Mouse (Mus musculus): ENCODE measurements at regions not wholly inside any gene's neighbourhood (a gene's known extent, or its start where the extent isn't known, plus 50 kb on each side); places are given as distances from the start of the nearest gene placed in this dataset.

DNA sequence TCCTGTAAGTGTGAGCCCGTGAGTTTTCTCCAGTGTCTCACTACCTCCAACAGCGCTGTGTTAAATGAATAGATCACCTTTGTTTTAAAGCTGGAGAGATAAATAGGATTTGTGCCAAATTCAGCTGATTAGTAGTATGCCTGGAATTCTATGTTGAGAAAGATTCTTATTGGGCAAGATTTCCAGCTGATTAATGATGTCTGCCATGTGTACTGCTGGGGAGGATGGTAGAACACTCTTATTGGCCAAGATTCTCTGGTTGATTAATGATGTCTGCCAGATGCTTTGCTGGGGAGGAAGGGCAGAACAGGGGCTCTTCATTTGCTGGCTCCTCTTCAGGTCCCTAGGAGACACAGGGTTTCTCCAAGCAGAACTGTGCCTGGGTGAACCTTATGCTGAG, 158.9 kb upstream of the Bmper start:
- no peak for DNase-seq (ENCODE audit: low spot score)

DNA sequence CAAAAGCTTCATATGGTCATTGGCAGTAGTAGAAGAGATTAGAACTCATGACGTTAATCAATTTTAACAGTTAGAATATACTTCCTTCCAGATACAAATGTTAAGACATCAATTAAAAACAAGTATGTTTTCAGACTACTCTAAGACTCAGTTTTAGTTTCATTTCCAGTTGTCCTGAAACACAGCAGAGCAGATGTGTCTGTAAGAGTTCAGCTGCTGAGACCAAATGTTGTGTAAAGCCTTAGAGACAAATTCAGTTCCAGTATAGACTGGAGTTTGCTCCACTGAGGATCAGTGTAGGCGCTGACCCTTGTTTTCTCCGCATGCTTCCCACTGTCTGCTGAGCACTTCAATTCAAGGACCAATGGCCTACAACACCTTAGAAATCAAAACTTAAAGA, 158.1 kb upstream of the Bmper start:
- DNase-seq (ENCODE audit: low spot score): no peak

DNA sequence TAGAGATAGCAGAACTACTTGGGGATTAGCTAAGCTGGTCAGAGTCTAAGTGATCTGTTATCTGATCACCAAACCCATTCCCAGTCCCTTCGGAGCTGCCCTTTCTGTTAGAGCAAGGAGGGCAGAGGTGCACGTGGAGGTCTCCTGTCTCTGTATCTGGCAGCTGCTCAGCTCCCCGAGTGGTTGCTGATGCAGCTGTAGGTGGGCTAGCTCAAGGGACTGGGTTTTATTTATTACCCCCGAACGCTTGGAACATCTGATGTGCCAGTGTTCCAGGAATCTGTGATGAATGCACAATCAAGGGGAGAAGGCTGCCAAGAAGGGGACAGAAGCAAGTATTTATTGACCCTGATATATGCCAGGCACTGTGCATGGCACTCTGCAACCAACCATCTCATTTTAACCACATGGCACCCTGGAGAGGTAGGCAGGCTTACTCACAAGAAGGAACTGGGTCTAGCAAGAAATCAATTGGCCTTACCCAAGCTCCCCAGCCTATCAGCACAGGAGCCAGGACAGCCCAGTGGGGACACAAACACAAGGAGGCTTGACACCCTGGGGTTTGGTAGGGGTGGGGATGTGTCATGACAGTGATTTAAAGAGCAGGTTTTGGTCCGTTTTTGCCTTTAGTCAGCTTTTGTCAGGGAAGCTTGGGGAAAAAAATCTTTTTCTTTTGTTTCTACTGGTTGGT, 154.6 kb upstream of the Bmper start:
- no peak for DNase-seq (ENCODE audit: low spot score)

DNA sequence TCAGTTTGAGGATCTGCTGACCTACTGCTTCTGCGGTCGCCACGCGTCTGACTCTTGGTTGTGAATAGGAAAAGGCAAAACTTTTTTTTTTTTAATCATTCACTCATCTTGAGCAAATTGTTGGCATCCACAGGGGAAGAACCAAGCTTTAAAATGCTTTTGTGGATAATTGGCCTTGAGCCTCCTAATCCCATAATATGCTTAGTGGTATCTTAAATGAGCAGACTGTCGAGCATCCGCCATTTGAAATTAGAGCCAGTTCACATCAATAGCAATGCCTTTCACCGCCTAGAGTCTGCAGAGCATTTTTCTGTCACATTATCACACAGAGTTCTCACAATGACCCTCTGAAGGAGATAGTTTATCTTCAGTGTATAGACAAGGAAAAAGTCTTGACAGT, 153.7 kb upstream of the Bmper start:
- DNase-seq (ENCODE audit: low spot score): no peak

DNA sequence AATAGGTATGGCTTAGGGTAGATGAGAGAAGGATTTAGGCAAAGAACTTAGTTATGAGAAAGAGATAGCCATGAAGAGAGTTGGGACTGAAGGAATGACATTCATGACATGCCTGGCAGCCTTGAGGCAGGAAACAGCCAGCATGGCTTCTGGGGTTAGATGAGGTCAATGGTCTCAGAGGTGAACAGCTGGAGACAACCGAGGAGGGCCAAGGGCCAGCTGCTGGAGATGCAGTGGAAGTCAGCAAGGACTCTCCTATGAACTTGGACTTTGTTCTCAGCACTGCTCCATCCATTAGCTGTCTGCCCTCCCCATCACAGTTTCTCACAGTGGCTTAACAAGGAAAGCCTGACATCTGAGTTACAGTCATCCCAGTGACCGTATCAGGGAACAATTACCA, 151.9 kb upstream of the Bmper start:
- DNase-seq (ENCODE audit: low spot score): no peak

DNA sequence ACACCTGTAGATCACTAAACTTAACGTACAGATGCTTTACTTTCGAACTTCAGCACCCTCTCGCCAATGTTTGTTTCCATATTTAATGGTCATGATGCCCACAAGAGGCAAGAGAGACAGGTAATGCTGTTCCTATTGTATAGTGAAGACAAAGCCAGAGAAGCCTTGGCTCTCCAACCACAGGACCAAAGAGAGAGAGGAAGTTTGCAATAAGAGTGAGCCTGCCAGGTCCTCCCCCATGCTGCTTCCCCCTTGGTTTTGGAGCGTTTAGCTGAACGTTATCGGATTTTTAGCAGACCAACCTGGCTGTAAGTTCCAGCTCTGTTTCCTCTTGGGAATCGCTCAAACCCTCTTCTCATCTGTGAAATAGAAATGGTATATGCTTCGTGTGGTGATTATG, 150.1 kb upstream of the Bmper start:
- no peak for DNase-seq (ENCODE audit: low spot score)

DNA sequence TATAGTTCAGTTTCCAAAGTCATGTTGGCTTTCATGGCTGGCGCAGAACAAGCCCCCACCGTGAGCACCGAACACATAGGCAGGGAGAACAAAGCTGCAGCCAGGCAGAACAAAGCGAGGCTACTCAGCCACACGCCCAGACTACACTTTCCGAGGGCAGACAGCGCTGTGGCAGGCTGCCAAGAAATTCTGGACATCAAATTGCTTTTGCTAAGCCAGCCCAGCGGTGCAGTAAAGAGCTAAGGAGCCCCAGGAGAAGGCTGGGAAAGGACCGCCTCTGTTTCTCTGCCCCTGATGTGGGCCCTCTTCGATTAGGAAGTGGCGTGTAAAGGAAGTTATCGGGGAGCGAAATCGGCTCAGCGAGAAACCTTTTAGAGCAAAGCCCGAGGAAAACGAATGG, 139.3 kb upstream of the Bmper start:
- peak; percentile 69 for DNase-seq (ENCODE audit: low spot score)

DNA sequence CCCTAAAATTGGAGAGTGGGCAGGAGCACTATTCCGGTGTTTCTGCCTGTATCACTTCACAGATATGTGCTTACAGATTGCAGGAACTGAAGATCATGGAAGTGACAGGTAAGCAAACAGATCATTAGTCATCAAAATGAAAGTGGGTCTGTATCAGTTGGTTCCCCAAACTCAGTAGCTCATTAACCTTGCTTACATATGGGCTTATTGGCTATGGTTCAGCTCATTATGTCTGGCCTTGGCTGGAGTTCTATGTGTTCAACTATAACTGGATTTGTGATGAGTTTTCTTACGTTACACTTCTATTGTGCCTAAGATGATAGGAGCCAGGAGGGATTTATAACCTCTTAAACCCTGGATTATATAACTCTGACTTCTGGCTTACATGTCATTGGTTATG, 133.5 kb upstream of the Bmper start:
- no peak for DNase-seq (ENCODE audit: low spot score)

DNA sequence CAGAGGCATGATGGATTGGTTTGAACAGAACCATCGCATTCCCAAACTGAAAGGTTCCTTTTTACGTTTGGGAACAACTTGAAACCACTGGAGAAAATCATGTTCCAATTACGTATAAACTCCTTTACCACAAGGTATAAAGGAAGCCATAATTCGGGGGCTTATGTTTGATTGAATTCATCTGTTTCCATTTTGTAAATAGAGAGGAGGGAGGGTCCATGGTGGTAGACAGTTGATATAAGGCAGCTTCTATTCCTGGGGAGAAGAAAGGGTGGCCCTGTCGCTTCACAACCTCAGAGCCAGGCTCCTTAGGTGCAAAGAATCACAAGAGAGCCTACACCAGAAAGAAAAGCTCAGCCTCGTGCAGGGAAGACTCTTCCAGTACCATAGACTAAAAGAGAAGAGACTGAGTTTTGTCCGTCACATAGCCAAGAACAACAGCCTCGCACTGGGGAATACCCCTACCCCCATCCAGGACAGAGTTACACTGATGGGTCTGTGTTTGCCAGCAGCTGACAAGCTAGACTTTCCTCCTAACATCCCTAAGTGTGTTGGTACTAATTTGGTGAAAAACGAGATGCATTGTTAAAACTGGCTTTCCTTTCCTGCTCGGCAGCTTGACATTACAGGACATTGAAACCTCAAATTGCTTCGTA, 125.6 kb upstream of the Bmper start:
- DNase-seq (ENCODE audit: low spot score): no peak

DNA sequence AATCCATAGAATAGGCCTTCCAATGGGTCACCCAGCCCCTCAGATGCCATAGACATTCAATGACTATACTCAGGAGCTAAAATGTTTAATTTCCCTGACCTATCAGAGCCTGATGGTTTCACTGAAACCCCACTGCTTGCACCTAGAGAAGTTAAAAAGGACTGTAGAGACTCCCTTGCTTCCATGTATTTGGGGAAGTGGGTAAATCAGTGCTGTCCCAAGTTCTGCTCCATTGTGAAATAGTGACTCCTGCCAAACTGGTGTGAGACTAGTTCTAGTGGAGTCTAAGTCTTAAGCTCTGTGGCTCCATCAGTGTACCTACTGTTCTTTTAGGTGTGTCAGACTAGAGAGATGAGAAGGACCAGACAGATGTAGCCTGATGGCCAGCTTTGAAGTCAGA, 121.3 kb upstream of the Bmper start:
- DNase-seq (ENCODE audit: low spot score): no peak

DNA sequence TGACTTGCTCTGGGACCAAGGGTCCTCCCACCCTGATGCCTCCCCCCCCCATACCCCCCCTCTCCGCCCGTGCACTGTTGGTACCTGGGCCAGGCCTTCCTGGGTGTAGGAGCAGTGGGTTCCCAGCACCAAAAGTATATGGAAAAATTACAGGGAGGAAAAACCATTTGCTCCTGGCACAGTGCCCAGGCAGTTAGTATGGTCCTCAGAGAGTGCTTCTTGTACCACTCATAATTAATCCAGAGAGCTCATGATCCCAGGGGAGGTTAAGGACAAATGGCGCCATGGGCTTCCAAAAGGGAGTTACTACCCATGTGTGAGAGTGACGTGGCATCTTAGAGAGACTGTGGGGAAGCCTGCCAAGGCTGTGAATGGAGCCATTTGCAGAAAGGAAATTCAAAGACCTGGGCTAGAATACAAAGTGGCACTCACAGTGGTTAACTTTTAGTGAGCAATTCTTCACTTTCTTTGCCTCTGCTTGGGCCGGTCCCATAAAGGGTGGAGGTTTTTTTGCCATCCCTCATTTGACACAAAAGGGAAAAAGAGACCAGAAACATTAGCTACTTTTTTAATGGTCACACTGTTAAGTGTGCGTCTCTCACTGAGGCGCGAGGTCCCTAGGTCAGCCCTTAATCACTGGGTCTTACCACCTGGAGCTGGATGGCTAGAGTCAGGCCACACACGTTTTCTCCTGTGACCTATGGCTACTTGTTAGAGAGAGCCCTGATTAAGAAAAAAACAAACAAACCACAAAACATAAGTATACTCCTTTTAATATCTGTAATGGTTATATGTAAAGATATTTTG, 120.7 kb upstream of the Bmper start:
- DNase-seq (ENCODE audit: low spot score): no peak

DNA sequence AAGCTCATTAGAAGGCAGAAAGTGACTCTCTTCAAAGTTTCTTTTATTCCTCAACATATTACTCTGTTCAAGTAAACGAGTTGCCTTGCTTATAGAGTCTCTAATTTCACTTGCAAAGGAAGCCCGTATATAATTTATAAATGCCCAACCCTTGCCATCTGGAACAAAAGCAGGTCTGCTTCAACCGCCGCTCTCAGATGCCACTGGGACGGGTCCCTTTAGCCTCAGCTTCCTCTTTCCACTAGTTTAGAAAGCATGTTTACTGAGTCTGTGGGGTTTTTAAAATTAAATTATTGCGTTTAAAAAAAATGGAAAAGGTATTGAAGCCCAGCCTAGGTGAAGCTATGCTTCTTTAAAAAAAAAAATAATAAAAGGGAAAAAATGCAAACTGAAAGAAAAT, 111.4 kb upstream of the Bmper start:
- DNase-seq (ENCODE audit: low spot score): no peak

DNA sequence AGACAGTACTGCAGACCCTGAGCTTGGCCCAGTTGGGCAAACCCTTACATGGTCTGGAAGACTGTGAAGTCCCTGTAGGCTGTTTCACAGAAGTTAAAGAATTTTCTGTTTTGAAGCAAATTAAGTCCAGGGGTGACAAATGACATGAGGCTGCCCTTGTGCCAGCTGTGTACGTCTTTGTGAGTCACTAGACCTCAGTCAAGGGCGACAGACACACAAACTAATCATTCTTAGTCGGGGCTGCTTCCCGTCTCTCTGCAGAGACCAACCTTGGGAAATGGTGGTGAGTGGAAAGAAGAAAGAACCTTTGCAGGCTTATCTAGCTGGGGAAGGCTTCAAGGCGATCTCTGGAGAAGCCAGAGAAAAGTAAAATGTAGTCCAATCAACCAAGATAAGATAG, 107.8 kb upstream of the Bmper start:
- no peak for DNase-seq (ENCODE audit: low spot score)

DNA sequence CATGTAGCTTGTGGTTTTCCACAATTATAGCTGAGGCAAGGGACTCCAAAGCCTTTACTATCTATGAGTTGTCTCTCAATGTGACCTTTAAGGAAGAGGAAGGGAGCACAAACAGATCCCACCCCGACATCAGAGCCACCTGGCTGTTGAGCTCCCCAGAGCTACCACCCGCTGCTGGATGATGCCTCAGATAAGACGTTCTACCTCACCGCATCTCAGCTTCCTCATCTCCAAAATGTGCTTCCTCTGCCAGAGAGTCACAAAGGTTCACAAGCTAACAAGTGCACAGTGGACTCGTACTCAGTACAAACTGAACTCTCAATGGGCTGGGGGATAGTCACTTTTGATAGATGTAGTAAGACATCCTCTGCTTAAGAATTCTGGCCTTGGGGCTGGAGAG, 107.3 kb upstream of the Bmper start:
- no peak for DNase-seq (ENCODE audit: low spot score)

DNA sequence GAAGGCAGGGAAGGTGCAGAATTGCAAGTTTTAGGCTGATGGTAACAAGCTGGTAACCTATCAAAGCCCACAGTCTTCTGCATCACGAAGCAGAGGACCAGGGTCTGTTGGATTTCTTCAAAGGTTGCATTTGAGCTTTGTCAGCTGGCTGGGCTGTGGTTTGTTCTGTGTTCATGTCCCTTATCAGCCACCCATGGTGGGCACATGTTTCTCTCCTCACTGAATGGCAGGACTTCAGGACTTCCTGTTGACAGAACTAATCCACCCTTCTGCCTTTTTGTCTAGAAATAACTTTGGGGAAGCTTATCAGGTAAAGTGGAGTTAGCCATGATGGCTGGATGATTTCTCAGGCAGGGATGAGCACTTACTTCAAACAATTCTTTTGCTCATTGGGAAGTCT, 106.6 kb upstream of the Bmper start:
- no peak for DNase-seq (ENCODE audit: low spot score)

DNA sequence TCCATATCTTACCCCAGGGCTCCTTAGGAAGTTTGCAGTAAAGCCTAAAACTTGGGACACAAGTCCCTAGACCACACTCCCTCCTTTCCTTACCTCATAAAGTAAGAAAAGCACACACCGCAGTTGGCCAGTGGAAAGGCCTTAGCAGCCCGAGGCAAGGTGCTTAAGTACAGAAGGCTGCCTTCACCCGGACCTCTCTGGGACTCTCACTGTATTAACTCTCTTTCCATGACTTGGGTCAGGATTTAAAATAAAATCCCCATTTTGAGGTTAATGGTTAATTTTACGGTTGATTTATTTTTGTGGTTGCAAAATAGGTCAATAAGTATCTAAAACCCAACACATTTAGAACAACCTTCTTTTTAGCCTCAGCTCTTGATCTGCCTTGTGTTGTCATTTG, 103.1 kb upstream of the Bmper start:
- no peak for DNase-seq (ENCODE audit: low spot score)

DNA sequence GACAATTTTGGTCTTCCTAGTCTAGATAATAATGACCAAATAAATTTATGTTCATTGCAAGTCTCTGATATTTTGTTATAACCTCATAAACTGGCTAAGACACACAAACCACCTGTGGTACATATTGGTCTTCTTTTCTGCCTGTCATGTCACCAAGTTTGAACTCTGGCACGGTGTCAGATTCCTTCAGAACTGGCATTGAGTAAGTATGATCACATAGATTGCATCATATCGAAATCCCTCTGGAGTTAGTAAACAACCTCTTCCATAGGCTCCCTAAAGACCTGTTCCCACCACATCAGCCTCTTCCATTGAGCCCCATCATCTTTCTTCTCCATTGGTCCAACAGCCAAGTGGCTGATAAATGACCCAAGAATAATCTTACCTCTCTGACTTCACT, 102.1 kb upstream of the Bmper start:
- no peak for DNase-seq (ENCODE audit: low spot score)

DNA sequence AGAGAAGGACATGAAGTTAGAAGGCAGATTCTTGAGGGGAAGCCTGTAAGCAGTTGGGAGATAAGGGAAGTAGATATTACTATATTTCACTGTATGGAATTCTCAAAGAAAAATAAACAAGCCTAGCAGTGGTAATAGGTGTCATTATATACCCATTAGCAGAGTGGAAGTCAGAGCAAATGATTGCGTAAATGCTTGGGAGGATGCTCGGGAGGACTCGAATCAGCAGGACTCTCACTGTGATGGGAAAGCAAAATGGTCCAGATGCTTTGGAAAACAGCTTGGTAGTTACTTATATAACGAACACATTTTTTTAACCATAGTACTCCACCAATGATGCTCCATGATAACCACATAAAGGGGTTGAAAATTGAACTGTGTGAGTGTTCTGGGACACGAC, 100.4 kb upstream of the Bmper start:
- DNase-seq (ENCODE audit: low spot score): no peak

DNA sequence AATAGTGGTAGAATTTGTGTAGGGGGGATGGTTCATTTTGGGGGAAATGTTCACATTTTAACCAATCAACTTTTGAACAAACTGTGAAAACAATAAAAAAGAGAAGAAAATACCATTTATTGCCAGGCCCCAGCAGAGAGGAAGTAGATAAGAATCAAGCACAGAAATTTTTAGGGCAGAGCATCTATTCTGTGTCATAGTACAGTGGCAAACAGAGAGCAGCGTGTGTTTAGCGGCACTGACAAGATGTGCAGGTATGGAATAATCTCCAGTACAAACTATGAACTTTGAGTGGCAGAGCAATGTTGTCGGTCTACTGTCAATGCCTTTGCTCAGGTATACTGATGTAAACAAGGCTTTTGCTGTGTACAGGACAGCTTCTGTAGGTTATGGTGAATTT, 99.4 kb upstream of the Bmper start:
- no peak for DNase-seq (ENCODE audit: low spot score)

DNA sequence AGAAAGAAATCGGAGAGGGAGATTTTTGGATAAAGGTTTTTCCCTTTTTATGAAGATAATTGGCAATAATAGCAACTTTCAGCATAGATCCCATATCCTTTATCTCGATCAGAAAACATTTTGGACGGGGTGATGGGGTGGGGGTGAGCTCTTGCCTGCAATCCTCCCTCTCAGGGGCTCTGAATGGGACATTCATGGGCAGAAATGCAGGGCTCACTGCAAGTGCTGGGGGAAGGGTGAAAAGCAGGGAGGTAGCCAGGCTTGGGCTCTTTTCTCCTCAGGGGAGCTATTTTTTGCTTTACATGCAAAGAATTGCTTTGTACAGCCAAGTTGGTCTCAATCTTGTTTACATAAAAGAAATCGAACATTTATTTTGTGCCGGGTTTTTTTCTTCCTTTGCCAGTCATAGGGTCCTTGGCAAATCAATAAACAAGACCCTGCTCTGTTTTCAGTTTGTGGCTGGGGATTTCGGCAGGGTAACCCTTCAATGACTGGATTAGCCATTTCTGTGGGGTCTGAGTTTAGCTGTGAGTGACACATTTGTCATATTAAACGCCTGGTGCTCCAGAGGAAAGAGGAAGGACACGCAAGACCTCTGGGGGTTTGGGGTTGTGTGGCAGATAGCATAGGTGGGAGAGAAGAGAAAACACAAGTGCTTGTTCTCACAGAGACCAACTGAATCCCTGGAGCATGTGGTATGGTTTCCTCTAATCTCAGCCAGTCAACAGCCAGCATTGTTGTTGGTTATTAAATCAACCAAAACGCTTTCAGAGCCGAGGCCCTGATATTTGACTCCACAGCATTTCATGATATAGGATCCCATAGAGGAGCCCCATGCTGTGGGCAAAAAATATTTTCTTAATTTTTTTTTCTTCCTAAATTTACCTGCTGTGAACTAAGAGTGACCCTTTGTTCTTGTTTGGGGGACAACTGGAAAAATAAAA, 96.8 kb upstream of the Bmper start:
- DNase-seq (ENCODE audit: low spot score): no peak

DNA sequence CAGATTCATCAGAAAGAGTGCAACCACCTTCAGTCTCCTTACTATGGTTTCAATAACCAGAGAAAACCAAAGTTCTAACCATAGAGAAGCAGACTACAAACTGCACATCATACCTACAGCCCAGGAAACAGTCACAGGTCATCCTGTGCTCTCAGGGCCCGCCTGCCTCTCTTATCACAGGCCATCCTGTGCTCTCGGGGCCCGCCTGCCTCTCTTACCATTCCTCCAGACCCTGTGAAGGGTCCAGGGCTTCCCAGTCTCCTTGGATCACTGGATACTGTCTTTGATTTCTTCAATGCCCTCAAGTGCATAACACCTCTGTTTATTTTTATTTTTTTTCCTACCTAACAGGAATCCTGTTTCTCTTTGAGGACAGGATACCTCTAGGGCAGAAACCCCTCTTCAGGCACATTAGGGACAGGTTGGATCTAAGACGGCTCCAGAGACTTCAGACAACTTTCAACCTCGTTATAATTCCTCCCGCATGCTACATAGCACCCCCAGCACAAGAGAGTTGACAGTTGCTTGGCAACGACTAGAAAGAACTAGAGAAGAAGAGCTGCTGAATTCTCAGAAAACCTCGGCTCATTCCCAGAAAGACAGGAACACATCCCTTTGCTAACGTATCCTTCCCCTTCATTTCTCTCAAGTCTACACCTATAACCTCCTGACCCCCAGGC, 95.4 kb upstream of the Bmper start:
- no peak for DNase-seq (ENCODE audit: low spot score)

DNA sequence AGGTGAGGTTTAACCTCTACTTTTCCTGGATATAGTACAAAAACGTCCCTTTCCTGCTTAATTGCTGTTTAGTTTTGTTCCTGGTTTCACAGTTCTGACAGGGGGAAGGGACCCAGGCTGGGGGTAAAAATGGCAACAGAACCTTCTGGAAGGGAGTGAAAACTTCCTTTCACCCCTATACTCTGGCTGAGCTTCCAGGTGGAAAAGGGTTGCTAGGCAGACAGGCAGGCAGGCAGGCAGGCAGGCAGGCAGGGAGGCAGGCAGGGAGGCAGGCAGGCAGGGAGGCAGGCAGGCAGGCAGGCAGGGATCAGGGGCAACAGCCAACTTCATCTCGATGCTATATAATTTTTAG, 94.9 kb upstream of the Bmper start:
- no peak for DNase-seq (ENCODE audit: low spot score)

Data from urinary bladder, postnatal 25 days (tissue).